Mouse (Mus musculus) heart, adult 9 months (tissue): ENCODE results near the gene Ugt1a8.
"Not testable (repeated sequence)": the region's sequence is repeated elsewhere in the genome, so short reads cannot be mapped to it uniquely, and the experiment has no call there.

ENCODE experiments used
- DNase-seq, 2 experiments: peaks; one replicate each; pipeline ENCODE4 v3.0.0; 2022; ENCODE audit warnings: low spot score in 2 of 2

Ugt1a8 gene

DNA sequence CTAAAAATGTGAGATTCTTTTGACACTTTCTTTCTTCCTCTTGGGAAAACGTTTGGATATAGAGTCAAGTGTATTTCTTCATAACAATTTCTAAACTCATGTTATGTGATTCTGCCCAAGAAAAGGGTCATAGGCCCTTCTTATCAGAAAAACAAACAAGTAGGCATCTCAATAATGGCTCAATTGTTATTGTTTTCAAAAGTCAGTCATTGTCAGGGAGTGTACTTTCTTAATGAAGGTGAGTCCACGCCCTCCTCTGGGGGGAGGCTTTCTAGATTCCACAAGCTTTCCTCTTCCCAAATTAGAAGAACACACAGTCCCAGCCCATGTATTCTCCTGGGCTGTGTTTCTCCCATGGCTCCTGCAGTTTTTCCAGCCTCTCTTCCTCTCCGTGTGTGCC, at the start of gene Ugt1a8:
TSS of gene Ugt1a8 (plus strand) at position 301 of the 400 bp plus-strand sequence.
- DNase-seq = no peak

DNA sequence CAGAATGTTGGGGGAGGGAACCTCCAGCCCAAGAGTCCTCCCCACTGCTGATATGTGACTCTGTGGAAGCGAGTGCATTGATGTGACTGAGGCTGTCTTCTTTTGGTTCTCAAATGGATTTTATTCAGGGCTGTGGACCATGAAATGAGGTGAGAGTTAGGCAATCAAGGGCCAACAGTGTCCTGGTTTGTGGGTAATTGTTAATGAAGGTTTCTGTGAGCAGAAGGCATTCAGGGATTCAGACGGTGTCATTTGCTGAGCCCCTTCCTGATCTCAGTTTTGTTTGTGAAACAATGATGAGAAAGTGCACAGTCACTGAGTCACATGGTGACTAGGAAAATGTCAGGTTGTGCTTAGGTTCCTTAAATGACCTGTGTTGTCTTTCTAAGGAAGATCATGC, 44.6 kb upstream of the Ugt1a8 start:
- not testable (repeated sequence) for DNase-seq

DNA sequence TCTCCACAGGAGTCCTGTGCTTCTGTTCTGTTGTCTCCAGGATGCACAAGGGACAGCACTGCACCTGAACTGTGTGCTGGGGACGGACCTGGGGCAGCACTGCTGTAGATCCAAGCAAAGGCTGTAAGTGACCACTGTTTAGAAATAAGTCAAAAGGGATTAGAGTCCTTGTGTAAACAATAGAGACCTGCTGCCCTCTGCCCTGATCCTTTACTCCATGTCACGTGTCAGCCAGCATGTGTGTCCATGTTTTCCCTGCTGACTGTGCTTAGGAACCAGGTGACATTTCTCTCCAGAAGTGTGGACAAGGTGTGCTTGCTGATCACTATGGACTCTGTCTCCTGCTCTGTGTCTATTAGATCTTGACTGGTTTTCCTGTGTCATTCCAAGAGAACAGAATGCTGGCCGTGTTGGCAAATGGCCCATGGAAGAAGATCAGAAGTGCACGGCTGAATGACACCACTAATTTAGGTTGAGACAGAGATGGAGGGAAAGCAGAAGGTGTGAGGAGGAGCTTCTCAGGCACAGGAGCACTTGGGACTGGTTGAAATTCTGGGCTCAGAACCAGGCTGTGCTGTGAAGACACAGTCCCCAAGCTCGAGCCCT, 42.7 kb upstream of the Ugt1a8 start:
- DNase-seq = not testable (repeated sequence)

DNA sequence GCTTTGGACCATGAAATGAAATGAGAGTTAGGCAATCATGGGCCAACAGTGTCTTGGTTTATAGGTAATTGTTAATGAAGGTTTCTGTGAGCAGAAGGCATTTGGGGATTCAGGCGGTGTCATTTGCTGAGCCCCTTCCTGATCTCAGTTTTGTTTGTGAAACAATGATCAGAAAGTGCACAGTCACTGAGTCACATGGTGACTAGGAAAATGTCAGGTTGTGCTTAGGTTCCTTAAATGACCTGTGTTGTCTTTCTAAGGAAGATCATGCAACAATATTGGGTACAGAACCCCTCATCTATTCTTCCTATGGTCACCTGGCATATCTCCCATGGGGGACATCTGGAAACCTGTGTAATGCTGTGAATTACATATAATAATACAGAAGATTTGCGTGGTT, 40.2 kb upstream of the Ugt1a8 start:
- DNase-seq = not testable (repeated sequence)

DNA sequence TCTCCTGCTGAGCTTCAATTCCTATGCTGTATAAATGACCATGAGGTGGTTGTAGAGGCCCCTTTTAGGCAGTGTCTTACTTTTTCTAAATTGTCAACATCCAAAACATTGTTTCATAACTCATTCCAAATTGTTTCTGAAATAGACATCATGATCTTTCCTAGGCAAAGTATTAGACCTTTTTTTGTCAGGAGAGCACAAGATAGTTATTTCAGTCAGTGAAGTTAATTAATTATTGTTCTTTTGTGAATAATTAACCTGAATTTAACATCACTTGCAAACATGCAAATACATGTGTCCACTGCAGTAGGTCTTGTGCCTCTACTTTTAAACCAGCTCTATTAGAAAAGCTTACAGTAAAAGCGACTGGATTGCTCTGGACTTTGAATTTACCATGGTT, 32.5 kb upstream of the Ugt1a8 start, which contains the start of gene Ugt1a10:
TSS of gene Ugt1a10 (plus strand) at position 301 of the 400 bp plus-strand sequence.
- DNase-seq = no peak

DNA sequence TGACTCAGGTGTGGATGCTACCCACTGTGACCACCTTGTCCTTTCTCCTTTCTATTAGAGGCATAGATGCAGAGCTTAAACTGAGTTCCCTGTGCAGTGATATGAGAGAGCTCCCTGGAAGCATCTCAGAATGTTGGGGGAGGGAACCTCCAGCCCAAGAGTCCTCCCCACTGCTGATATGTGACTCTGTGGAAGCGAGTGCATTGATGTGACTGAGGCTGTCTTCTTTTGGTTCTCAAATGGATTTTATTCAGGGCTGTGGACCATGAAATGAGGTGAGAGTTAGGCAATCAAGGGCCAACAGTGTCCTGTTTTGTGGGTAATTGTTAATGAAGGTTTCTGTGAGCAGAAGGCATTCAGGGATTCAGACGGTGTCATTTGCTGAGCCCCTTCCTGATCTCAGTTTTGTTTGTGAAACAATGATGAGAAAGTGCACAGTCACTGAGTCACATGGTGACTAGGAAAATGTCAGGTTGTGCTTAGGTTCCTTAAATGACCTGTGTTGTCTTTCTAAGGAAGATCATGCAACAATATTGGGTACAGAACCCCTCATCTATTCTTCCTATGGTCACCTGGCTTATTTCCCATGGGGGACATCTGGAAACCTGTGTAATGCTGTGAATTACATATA, 21.0 kb upstream of the Ugt1a8 start:
- not testable (repeated sequence) for DNase-seq

DNA sequence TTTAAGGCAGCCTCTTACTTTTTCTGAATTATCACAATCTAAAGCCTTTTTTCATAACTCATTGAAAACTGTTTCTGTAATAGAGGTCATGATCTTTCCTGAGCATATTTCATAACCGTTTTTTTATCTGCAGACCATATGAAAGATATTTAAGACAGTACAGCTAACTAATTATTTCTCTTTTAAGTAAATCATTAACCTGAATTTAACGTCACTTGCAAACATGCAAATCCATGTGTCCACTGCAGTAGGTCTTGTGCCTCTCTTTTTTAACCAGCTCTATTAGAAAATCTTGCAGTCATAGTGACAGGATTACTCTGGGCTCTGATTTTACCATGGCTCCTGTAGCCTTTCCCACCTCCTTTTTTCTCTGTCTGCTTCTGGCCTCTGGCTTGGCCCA, 17.1 kb upstream of the Ugt1a8 start, which contains the start of gene Ugt1a9:
TSS of gene Ugt1a9 (plus strand) at position 306 of the 400 bp plus-strand sequence.
- DNase-seq = no peak

DNA sequence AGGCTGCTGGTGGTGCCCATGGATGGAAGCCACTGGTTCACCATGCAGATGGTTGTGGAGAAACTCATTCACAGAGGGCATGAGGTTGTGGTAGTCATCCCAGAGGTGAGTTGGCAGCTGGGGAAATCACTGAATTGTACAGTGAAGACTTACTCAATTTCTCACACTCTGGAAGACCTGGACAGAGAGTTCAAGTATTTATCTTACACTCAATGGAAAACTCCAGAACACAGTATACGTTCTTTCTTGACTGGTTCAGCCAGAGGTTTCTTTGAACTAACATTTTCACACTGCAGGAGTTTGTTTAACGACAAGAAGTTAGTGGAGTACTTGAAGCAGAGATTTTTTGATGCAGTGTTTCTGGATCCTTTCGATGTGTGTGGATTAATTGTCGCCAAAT, 16.7 kb upstream of the Ugt1a8 start:
- DNase-seq = no peak

DNA sequence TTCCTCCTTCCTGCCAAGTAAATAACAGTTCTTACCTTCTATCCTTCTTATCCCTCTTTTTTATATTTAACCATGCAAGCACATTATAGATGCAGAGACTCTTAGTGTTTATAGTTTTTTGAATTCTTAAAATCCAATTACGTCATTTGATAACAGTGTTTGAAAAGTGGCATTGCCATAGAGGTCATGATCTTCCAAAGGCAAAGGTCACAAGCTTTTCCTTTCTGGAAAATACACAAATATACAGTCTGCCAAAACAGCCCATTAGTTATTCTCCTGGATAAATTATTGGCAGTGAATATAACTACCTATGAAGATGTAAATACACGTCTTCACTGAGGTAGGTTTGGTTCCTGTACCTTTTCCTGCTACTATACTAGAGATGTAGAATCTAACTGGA, 13.1 kb upstream of the Ugt1a8 start:
- no peak for DNase-seq

DNA sequence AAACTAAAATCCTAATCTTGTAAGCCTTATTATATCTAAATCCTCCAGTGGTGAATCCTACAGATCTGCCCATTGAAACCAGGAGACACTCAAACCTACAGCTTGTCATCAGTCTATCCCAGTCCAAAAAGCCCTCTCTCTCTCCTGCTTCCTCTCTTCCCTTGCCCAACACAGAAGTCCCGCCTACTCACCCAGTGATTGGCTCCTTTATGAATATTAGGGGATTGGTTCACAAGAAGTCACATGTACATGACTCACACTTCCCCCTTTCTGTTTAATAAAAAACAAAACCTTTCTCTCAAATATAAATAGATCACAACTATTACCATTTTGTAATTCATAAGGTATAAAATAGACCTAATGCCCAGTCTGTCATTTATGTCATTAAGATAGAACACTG, 10.5 kb upstream of the Ugt1a8 start:
- DNase-seq = no peak

DNA sequence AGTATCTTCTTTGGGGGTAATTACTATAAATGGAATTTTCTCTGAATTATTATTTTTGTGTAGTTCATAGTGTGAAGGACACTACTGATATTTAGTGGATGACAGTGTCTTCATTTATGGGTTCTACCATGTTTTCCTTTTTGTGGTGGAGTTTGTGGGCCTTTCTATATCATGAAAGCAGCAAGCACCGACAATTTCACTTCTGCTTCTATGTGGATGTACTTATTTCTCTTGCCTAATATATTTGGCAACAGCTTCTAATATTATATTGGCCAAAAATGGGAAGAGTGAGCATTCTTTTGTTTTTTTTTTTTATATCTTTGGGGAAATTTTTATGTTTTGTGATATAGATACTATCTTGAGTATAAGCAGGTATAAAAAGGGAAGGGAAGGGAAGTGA, 5.9 kb upstream of the Ugt1a8 start:
- no peak for DNase-seq

DNA sequence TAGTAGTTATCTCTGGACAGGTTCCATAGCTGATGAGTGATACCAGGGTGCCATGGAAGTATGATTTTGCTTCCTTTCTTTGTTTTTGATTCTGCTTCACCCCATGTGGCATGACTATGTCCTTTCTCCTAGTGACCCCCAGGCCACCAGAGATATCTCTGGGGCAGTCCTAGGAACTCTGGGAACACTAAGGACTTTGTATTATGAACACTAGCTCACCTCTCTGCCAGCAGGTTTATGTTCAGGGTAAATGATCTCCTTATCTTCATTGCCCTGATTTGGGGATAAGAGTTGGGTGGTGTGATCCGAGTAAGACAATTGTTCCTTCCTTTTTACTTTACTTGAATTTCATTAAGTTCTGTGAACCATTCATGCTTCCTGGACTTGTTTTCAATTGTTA, 1.5 kb upstream of the Ugt1a8 start:
- no peak for DNase-seq

DNA sequence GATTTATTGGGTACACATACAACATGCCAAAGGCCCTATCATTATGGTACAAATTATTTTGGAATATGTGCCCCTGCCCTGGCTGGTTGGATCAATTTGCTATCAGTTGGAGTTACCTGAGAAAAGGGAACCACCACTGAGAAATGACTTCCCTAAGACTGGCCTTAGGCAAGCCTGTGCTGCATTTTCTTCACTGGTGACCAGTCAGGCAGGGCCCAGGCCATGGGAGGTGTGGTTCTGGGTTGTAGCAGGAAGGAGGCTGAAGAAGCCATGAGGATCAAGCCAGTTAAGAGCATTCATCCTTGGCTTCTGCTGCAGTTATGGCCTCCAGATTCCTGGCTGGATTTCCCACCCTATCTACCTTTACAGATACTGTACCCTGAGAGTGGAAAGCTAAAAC, 4.7 kb downstream of the Ugt1a8 start:
- no peak for DNase-seq

DNA sequence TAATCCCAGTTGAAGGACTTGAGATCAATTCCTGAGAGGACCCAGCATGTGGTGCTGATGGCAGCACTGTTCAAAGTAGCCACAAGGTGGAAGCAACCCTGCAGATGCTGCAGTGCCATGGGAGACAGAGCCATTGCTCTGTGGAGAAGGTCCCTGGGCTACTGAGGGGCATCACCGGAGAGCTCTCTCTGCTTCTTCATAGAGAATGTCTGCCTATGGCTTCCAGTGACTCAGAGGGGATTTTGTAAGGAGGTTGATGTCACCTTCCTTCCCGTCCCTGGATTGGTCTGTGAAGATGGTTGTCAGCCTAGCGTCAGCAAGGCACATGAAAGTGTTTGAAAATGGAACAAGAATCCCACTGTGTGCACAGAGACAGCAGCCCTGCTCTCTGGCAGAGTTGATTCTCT, 6.7 kb downstream of the Ugt1a8 start:
- not testable (repeated sequence) for DNase-seq

DNA sequence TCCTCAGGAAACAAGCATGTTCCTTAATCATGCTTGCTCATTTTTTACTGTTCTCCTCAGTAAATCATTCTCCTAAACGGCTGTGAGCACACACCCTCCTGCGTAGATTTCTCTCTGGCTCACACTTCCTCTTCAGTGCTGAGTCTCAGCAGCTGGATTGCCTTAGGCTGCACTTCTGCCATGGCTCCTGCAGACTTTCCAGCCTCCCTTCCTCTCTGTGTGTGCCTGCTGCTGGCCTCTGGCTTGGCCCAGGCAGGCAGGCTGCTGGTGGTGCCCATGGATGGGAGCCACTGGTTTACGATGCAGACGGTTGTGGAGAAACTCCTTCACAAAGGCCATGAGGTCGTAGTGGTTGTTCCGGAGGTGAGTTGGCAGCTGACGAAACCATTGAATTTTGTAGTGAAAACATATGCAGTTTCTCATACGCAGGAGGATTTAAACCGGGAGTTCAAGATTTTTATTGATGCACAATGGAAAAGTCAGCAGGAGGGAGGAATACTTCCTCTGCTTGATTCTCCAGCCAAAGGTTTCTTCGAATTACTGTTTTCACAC, 7.4 kb downstream of the Ugt1a8 start, which contains the start of gene Ugt1a7c:
TSS of gene Ugt1a7c (plus strand) at position 122 of the 552 bp plus-strand sequence.
- peak; percentile 46 to 47 for DNase-seq

DNA sequence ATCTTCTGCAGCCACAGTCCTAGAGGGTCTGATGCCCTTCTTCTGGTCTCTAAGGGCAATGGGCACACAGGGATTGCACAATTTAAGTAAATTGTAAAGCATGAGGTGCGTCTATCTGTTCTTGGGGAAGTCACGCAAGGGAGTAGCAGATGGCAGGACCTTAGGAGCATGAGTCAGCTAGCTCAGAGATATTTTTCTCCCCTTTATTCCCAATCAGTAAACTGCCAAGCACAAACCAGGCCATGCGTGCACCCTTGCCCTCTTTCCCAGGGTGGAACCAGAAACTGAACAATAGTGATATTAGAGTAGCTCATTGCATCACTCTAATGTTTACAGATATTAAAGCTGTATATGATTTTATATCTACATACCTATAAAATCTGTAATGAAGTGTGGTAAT, 10.9 kb downstream of the Ugt1a8 start:
- DNase-seq = not testable (repeated sequence)

DNA sequence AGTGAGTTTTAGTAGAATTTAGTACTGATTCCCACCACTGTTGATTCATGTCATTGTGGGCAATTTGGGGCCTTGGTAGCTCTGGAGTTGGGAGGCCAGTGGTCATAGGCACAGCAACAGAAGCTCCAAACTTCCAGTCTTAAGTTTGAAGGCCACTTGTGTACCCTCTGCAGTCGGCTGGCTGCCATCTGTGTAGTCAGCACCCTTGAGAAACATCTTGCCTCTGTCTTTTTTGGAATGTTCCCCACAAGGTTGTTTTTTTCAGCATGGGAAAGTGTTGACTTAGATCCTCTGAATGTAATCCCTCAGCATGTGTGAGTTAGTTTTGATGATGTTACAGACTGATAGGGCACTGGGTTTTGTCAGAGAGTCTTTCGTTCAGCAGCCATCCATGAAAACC, 12.1 kb downstream of the Ugt1a8 start:
- DNase-seq = not testable (repeated sequence)

DNA sequence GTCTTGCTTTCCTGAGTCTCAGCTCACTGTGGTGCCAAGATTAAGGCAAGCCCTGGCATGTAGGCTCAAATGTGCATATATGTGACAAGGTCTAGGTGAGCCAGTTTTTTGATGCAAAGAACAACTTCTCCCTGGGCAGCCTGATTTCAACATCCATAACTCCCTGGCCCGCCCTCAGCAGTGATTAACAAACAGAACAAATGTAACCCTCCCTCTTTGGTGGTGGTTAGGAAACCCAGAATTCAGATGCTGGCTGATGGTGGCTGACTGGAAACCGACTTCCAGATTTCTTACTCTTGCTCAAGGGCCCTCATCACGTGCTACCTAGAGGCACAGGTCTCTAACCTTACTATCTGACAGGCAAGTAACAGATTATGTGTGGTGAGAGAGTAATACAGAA, 15.4 kb downstream of the Ugt1a8 start, which contains the start of gene Ugt1a6b:
TSS of gene Ugt1a6b (plus strand) at position 234 of the 400 bp plus-strand sequence.
- DNase-seq = peak in 1 of 2 experiments; percentile 7

DNA sequence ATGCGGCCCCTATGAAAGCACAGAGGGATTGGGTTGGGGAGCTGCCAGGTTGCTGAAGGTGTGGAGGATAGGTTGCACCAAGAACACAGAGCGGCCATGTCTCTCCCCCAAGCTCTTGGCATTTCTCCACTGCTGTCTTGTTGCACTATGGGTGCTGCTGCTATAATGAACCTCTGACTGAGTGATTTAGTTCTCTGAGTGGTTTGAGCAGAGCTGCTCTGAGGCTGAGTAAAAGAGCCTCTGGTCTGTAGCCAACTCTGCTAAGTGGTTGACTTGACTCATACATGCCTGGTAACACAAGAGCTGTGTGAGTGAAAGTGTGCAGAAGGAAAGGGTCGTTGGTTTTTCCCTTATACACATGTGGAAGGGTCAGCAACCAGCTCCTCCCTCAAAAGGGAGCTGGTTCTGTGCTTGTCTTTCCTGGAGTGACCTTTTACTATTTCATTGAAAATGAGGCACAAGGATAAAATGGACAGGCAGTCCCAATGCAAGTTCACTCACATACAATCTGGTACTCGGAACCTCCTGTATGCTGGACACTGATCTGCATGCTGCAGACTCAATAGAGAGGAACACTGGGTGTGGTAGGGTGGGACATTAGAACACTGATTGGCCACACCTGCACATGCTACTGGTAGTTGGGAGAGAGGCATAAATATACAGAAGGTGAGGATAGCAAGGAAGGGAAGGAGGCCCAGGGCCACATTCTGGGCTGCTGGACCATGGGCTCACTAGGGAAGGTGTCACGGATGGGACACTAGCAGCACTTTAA, 16.3 kb downstream of the Ugt1a8 start:
- DNase-seq = not testable (repeated sequence)

DNA sequence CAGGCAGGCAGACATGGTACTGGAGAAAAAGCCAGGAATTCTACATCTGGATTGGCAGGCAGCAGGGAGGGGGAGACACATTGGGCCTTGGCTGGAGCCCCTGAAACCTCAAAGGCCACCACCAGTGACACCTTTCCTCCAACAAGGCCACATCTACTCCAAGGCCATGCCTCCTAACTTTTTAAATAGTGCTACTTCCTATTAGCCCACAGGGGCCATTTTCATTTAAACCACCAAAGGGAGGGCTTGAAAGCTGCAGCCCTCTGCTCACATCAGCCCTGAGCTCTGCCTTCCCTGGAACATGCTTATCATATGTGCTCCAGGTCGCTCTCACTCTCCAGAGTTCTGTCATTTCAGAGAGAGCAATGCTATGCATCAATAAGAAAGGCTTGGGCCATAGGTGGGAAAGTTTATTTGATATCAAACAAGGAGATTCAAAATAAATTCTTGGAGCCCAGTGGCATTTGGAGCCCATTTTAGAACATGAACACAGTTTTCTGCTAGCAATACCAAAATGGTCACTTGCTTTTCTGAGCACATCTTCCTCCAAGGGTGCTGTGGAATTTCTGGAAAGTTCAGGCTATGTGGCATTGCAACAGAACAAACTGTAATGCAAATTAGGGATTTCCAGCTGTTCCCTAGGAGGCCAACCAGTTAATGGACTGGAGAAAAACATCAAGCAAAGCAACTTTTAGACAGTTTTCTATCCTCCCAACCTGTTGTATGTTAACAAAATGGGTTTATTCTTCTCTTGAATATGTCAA, 17.2 kb downstream of the Ugt1a8 start:
- DNase-seq = no peak

DNA sequence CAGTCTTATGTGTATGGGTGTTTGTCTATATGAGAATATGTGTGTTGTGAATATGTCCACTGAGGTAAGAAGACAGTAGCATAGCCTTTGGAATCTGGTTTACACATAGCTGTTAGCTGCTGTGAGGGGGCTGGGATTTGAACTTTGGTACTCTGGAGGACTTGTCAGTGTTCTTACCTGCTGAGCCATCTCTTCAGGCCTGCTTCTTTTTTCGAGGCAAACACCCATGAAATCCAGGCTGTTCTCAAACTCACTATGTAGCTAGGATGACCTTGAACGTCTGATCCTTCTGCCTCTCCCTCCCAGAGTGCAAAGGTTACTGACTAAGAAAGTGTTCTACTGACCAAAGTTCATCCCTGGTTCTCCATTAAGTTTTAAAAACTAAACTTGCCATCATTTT, 18.0 kb downstream of the Ugt1a8 start:
- DNase-seq = no peak
